Mouse (Mus musculus) frontal cortex, postnatal 10 days (tissue): ENCODE measurements around the gene Phykpl.
"Not testable (repeated sequence)": the region's sequence is repeated elsewhere in the genome, so short reads cannot be mapped to it uniquely, and the experiment has no call there.

ENCODE experiments used
- DNase-seq, 2 experiments: peaks; one replicate each; pipeline ENCODE4 v3.0.0; 2022; ENCODE audit warnings: low spot score in 2 of 2, mixed read lengths in 1 of 2

Gene Phykpl

DNA sequence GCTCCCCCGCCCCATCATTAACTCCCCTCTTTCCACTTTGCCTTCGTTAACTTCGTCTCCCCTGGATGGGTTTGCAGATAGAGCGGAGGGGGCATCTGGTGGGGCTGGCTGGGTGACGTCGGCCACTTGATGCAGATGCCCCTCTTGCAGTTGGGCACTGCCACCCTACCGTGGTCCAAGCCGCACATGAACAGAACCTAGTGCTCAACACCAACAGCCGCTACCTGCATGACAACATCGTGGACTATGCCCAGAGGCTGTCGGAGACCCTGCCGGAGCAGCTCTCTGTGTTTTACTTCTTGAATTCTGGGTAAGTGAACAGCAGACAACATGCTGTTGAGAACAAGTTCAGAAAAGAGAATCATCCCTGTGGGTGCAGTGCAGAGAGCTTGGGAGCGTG lies 1.9 kb downstream of the Phykpl start:
- DNase-seq: no peak

DNA sequence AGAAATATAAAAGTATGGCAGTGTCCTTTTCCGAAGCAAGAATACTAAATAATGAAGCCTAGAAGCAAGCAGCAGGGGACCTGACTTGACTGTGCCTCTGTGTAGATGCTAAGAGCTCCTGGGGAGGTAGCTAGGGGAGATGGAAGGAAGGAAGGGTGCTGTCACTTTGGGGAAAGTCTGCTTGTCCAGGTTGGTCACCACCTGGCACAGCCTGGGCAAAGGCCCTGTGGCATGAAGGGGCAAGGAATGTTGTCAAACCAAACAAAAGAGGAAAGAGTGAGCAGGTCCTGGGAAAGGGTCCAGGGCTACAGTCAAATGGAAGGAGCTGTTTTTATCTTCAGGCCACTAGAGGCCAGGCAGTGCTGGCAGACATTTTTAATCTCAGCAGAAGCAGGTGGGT lies 2.5 kb downstream of the Phykpl start:
- no peak for DNase-seq

DNA sequence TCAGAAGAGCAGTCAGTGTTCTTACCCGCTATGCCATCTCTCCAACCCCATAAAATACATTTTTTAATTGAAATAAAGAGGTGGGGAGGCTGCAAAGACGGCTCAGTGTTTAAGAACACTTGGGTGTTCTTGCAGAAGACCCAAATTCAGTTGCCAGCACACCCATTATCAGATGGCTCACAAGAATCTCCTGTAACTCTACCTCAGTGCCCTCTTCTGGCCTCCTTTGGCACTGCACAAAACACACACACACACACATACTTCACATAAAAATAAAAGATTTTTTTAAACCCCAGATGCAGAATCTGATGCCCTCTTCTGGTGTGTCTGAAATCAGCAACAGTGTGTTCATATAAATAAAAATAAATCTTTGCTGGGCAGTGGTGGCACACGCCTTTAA lies 4.3 kb downstream of the Phykpl start:
- DNase-seq: no peak

DNA sequence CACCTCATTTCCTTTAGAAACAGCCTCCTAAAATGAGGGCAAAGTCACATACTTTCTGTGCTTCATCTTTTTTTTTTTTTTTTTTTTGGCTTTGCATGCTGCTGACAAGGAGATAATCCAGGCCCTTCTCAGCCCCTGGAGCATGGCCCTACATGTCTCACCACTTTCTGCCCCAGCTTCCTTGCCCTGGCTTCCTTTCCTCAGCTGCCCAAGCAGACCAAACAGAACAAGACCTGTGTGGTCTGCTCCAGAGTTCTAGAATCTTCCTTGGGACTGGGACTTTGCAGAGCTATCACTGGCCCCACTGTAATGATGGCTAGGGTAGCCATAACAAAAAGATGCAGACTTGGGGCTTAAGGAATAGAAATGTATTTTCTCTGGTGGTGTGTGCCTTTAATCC lies 5.4 kb downstream of the Phykpl start:
- no peak for DNase-seq

DNA sequence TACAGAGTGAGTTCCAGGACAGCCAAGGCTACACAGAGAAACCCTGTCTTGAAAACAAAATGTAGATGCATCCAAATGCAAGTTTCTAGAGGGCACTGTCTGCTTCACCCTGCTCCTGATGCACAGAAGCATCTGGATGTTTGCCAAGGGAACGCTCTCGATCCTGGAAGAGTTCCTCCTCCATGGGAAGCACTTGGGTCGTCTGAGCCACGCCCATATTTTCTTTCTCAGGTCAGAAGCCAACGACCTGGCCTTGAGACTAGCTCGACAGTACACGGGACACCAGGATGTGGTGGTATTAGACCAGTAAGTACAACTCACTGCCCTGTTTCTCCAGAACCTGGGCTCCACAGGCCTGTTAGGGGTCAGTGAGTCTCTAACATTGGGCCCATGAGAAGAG lies 6.6 kb downstream of the Phykpl start:
- no peak for DNase-seq

GRCm38 (mm10) chr11:51591915-51592314 lies 7.4 kb downstream of the Phykpl start:
- no peak for DNase-seq

- no peak for DNase-seq
These were observed 8.8 kb downstream of the Phykpl start for GRCm38 (mm10) chr11:51593368-51593767.

DNA sequence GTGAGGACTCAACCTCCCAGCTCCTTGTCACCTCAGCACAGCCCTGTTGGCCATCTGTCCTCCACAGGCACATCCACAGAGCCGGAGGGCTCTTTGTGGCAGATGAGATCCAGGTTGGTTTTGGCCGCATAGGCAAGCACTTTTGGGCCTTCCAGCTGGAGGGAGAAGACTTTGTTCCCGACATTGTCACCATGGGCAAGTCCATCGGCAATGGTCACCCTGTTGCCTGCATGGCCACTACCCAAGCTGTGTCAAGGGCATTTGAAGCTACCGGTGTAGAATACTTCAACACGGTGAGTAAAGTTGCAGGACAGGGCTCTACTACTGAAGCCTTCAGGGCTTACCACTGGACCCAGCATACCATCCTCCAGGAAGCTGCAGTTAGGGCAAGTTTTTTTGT lies 9.3 kb downstream of the Phykpl start:
- no peak for DNase-seq

DNA sequence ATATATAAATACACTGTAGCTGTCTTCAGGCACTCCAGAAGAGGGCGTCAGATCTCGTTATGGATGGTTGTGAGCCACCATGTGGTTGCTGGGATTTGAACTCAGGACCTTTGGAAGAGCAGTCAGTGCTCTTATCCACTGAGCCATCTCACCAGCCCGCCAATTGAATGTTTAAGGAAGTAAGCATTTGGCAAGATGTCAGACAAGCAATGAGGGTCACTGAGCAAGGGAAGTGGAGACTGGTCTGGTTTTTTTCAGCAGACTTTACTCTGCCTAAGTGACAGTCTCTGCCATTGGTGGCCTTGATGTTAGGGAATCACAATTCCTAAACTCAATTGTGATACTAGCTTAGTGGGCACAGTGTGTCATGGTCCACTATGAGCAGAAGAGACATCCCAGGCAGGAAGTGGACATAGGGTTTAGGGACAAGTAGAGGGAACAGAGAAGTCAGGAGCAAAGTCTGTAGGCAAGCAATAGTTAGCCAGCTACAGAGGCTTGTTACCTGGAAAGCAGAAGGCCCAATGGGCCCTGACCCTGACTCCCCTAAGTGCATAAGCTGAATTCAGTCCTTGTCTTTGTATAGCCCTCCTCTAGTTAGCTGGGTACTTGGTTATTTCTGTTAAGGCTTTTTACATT lies 10.3 kb downstream of the Phykpl start:
- DNase-seq: no peak

GRCm38 (mm10) chr11:51595459-51596083 lies 11.0 kb downstream of the Phykpl start:
- no peak for DNase-seq

DNA sequence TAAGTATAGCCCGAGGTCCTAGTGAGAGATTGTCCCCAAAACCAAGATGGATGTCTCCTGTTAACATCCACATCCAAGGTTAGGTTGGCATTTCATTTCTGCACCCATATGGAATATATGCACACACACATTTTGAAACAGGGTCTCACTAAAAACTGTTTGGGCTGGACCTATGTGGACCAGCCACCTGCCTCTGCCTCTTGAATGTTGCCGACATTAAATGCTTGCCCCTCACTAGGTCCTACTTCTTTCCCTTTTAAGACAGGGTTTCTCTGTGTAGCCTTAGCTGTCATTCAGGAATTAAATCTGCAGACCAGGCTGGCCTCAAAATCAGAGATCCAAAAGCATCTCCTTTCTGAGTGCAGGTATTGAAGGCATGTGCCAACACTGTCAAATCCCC lies 13.0 kb downstream of the Phykpl start:
- no peak for DNase-seq

DNA sequence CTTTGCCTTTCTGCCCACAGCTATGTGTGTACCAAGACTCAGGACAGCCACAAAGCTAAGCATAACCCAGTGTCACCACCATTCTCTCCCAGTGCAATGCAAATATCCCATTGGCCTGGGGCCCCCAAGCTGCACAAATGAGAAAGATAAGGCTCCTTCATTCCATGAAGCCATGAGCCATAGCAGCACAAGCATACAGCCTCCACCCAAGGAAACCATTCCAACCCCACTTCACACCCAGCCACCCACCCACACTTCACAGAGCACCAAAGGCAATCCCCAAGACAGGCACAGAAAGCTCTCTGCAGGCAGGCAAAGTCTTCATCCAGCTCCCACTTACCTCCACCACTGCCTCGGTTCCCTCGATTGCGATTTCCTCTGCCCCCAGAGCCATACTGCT lies 17.7 kb downstream of the Phykpl start:
- DNase-seq: no peak

- peak; percentile 73 to 82 for DNase-seq
These were observed 21.3 kb downstream of the Phykpl start for GRCm38 (mm10) chr11:51605602-51606446.

DNA sequence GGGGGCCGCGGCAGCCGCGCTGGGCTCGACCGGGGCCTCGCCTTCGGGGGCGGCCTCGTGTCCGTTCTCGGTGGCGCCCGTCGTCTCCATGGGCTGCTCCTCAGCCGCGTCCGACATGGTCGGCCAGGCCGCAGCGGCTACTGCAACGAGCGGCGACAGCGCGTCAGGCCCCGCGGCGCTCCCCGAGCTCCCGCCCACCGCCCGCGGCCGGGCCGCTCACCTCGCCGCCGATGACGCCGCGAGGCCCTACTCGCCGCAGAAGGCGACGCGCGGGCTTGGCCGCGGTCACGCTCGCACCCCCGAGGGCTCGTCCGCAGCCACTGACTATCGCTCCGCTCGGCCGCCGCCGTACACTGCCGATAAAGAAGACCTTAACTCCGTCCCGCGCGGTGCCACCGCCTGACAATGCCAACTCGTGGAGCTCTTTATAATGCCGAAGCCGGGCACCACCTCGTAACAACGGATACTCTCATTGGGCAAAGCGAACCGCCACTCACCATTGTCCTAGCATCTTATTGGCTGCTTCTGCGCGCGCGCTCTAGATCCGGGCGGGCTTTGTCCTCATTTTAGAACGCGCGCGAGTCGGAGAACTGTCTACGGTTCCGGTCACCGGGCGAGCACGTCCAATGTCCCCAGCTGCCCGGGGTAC lies 22.0 kb downstream of the Phykpl start, which contains the start of gene Hnrnpab:
Gene Hnrnpab (minus strand): TSS at position 401 of the 649 bp plus-strand sequence.
- peak; percentile 96 to 97 for DNase-seq

- no peak for DNase-seq
These were observed 22.7 kb downstream of the Phykpl start for GRCm38 (mm10) chr11:51607096-51607738.

DNA sequence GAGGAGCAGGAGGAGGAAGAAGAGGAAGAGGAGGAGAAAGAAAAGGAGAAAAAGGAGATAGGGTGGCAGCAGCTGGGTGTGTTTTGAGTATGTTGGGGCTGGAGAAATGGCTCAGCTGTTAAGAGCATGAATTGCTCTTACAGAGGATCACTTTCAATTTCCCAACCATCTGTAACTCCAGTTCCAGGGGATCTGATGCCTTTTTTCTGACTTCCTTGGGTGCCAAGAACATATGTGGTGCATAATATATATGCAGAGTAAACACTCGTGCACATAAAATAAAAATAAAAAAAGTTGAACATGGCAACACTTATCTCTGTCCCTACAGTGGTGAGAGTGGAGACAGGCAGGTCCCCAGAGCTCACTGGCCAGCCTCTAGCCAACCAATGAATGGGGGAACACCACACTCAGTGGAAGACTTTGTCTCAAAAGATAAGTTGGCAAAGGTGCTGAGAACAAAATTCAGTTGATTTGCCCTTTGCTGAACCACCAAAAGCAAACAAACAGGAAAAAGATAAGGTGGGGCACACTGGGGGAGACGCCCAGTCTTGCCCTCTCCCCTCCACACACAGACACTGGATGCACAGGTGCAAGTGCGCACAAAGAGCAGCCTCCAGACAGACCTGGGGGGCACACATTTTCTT lies 24.8 kb downstream of the Phykpl start:
- no peak for DNase-seq

DNA sequence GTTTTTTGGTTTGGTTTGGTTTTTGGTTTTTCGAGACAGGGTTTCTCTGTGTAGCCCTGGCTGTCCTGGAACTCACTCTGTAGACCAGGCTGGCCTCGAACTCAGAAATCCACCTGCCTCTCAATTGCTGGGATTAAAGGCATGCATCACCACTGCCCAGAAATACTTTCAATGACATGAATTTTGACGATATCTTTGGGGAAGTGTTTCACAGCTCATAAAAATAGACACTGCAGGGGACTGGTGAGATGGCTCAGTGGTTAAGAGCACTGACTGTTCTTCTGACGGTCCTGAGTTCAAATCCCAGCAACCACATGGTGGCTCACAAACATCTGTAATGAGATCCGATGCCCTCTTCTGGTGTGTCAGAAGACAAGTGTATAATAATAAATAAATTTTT lies 25.4 kb downstream of the Phykpl start:
- DNase-seq: not testable (repeated sequence)

- no peak for DNase-seq
These were observed 29.7 kb downstream of the Phykpl start for GRCm38 (mm10) chr11:51614256-51614655.

DNA sequence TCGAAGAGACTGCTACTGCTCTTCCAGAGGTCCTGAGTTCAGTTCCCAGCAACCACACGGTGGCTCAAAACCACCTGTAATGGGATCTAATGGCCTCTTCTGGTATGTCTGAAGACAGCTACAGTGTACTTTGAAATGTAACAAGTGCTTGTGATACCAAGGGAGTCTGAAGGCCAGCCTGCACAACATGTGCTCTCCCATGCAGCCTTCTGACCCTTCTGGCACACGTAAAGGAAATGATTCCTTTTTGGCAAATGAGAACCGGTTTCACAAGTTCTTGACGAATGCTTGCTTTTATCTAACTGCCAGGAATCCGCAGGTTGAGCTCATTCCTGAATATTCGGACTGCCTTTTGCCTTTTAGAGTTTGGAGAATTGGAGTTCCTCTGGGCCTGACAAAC lies 30.6 kb downstream of the Phykpl start:
- DNase-seq: no peak

DNA sequence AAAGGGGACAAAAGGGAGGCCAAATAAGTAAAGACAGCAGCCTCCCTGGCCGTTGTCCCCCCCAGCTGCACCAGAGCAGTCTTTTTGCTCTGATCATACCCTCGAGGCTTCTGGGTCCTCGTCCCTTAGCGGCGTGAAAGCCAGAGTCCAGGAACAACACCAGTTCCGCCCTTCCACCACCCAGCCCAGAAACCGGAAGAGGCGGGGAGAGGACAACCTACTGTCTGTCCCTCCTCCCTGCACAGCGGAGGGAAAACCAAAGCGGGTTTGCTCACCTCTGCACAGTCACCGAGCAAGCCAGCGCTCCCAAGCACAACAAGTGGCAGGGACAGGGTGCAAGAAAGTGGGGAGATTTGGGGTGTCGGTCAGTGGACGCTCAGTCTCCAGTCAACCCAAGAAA lies 31.0 kb downstream of the Phykpl start:
- peak in 1 of 2 experiments; percentile 37 for DNase-seq

DNA sequence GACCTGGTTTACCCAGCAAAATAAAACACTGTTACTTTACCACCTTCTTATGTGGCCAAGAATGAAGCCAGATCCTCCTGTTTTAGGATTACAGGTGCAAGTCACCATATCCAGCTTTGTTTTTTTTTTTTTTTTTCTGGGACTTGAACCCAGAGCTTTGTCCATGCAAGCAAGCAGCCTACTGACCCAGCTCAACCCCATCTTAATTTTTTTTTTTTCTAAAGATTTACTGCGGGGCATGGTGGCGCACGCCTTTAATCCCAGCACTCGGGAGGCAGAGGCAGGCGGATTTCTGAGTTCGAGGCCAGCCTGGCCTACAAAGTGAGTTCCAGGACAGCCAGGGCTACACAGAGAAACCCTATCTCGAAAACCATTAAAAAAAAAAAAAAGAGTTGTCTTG lies 31.6 kb downstream of the Phykpl start:
- DNase-seq: not testable (repeated sequence)
